Mouse (Mus musculus) testis, adult 2 months (tissue): ENCODE data around the gene Irgm2. TPM values are rescaled to one million over a fixed set of nuclear protein-coding genes. Genes with fewer than 3 reads are reported as not detected.
"Not testable (repeated sequence)": the region's sequence is repeated elsewhere in the genome, so short reads cannot be mapped to it uniquely, and the experiment has no call there.

Experiments used
- H3K27ac ChIP-seq: fragments of 200-500 bp; 2 replicates; pipeline ENCODE4 v1.5.1; 2012; ENCODE audit warnings: low read depth, low read length; ENCODE audit not compliant: control insufficient read depth, insufficient read depth
- H3K27me3 ChIP-seq: fragments of 200-500 bp; 2 replicates; pipeline ENCODE4 v1.6.1; 2012; ENCODE audit warnings: mild to moderate bottlenecking, low read length, moderate library complexity; ENCODE audit not compliant: control insufficient read depth, insufficient read depth
- H3K36me3 ChIP-seq: fragments of 200-500 bp; 2 replicates; pipeline ENCODE4 v1.6.1; 2012; ENCODE audit warnings: mild to moderate bottlenecking, low read length; ENCODE audit not compliant: control insufficient read depth, insufficient read depth
- H3K4me1 ChIP-seq: fragments of 200-500 bp; 2 replicates; pipeline ENCODE4 v1.6.1; 2012; ENCODE audit warnings: low read length; ENCODE audit not compliant: control insufficient read depth, insufficient read depth
- H3K4me3 ChIP-seq: fragments of 200-500 bp; 2 replicates; pipeline ENCODE4 v1.5.1; 2012; ENCODE audit warnings: low read depth, mild to moderate bottlenecking, low read length, moderate library complexity, mixed read lengths; ENCODE audit not compliant: control insufficient read depth
- CTCF ChIP-seq: fragments of 200-500 bp; IDR thresholded peaks from 2 replicates; pipeline ENCODE4 v1.5.1; 2012; ENCODE audit warnings: low read depth, mild to moderate bottlenecking, inconsistent platforms, low read length, moderate library complexity; ENCODE audit not compliant: control insufficient read depth, insufficient read depth, insufficient replicate concordance
- POLR2A ChIP-seq: fragments of 200-500 bp; IDR thresholded peaks from 2 replicates; pipeline ENCODE4 v1.6.1; 2012; ENCODE audit warnings: low read depth, mild to moderate bottlenecking, inconsistent platforms, low read length, moderate library complexity; ENCODE audit not compliant: control insufficient read depth
- polyA plus RNA-seq: library from polyadenylated mRNA; depleted of rRNA; stranded (reverse); fragments of >200 nt; gene quantifications from 2 replicates; pipeline ENCODE4 v1.2.3, GENCODE M21; 2012; rRNA removed

The Irgm2 gene
- 0.48 and 0.79 TPM in 2 replicates for polyA plus RNA-seq

DNA sequence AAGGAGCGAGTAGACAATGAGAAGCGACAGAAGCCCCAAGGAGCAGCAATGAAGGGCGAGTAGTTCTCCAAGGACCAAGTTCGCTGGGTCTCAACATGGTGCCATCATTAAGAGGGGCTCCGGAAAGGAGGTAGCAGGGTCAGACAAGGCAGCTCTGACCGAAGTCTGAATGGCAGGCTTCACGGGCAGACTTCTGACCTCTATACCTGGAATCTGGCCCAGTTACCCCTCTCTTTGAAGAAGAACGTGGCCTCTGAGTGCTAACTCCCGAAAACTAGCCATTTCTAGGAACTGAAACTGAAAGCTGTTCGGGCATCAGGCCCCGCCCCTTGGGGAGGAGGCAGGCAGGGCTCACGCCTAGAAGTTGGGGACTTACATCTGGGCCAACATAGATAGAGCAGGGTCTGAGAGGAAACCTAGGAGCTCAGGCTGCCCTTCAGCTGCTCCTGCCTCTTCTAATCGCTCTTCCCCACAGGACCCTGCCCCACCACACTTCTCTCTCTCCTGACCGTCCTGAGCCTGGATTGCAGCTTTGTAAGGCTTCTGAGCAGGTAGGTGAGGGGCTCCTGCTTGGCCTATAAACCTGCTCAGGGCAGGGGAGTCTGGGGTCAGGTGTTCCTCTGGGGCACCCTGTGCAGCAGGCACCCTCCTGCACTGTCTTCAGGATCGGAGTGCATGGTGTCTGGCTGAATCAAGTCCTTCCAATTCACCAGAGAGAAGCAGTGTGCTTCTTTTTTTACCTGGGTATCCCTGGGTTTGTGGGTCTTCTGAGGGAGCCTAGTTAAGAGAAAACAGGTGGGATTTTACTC, at the start of gene Irgm2, which contains the start of gene Igtp:
TSS of gene Irgm2 (plus strand) at position 390 of the 809 bp plus-strand sequence.
TSS of gene Igtp (plus strand) at position 328 of the 809 bp plus-strand sequence.
- not testable (repeated sequence) for H3K27me3 ChIP-seq, H3K36me3 ChIP-seq, H3K4me1 ChIP-seq
- Histone ChIP-seq H3K4me3 (peak within 1 kb of the TSS; percentile 88), H3K27ac (peak within 1 kb of the TSS; percentile 47; the same call in 1 of the 2 replicates)

DNA sequence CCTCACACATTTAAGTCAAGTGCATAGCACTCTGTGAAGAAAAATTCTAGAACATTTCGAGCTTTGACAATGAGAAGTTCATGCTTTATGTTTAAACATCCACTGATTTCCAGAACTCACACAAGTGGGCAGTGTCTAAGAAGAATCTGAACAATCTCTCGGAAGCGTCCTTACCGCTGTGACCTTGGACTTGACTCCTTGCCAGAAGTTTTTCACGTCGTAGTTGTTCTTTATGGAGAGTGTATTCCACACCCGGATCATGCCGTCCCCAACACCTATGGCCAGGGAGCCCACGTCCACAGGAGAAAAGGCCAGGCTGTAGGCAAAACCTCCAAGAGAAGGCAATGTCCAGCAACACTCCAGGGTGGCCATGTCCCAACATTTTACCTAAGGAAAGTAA, 44.0 kb upstream of the Irgm2 start:
- no peaks in the 10 kb centered on the region for H3K27me3 ChIP-seq
- H3K27ac ChIP-seq = no peak overlapping the region
- no peak overlapping the region for H3K4me3 ChIP-seq
- H3K4me1 ChIP-seq = no peaks in the 10 kb centered on the region
- H3K36me3 ChIP-seq = no peaks in the 10 kb centered on the region; the same call in none of the 2 replicates
- TF ChIP-seq POLR2A (no peak), CTCF (no peak)

DNA sequence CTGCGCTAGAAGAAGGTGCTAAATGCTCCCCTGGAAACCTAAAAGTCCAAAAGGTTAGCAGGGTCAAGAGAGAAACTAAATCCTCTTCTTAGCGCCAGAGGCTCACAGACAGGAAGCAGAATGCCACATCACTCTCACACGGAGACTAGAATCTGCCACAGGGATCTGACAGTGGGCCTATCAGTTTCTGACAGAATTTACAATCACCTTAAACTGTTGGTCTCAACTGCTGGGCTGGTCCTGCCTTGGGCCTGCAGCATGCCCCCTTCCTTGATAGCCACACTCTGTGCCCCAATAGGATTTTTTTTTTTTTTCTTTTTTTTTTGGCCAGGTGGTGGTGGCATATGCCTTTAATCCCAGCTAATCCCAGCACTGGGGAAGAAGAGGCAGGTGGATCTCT, 42.5 kb upstream of the Irgm2 start:
- H3K27me3 ChIP-seq = no peaks in the 10 kb centered on the region
- H3K36me3 ChIP-seq = no peaks in the 10 kb centered on the region; the same call in none of the 2 replicates
- H3K4me1 ChIP-seq = no peaks in the 10 kb centered on the region
- TF ChIP-seq CTCF = no peak
- no peak for TF ChIP-seq POLR2A
- no peak overlapping the region for H3K4me3 ChIP-seq
- no peak overlapping the region for H3K27ac ChIP-seq

DNA sequence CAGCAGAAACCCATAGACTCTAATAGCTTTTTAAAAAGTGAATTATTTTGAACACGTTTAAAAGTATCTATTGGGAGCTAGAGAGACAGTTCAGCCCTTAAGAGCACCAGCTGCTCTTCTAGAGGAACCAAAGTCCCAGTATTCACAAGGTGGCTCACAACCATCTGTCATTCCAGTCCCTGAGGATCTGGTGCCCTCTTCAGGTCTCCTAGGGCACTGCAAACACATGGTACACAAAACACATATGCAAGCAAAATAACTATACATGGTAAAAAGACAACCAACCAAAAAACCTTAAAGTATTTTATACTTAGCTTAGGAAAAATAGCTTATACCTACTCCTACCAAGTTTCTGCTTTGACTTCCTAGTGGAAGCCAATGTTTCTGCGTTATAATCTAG, 34.3 kb upstream of the Irgm2 start:
- no peak for TF ChIP-seq POLR2A
- no peak for TF ChIP-seq CTCF
- Histone ChIP-seq H3K4me1 (peaks cover 3% of the 10 kb centered on the region; the same call in 1 of the 2 replicates), H3K27ac (no peak overlapping the region), H3K27me3 (no peaks in the 10 kb centered on the region), H3K36me3 (no peaks in the 10 kb centered on the region; the same call in 1 of the 2 replicates), H3K4me3 (no peak overlapping the region)

DNA sequence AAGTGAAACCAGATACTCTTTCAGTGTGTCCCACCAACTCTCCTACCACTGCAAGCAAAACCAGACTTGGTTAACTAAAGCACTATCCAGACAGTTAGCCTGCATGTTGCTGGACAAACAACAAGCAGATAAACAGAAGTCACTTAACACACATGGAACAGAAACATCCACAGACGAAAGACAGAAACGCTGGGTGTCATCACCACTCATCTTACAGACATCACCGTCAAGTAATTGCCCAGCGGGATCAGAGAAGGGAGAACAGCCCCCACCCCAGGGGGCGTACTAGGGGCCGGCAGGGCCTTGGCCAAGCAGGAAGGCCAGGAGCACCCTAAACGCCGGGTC, 31.6 kb upstream of the Irgm2 start:
- H3K4me3 ChIP-seq = peak overlapping the region; percentile 91
- no peaks in the 10 kb centered on the region for H3K27me3 ChIP-seq
- H3K27ac ChIP-seq = peak overlapping the region; percentile 62
- peaks cover 3% of the 10 kb centered on the region; the same call in 1 of the 2 replicates for H3K4me1 ChIP-seq
- TF ChIP-seq CTCF (no peak), POLR2A (no peak)
- H3K36me3 ChIP-seq = no peaks in the 10 kb centered on the region; the same call in none of the 2 replicates

DNA sequence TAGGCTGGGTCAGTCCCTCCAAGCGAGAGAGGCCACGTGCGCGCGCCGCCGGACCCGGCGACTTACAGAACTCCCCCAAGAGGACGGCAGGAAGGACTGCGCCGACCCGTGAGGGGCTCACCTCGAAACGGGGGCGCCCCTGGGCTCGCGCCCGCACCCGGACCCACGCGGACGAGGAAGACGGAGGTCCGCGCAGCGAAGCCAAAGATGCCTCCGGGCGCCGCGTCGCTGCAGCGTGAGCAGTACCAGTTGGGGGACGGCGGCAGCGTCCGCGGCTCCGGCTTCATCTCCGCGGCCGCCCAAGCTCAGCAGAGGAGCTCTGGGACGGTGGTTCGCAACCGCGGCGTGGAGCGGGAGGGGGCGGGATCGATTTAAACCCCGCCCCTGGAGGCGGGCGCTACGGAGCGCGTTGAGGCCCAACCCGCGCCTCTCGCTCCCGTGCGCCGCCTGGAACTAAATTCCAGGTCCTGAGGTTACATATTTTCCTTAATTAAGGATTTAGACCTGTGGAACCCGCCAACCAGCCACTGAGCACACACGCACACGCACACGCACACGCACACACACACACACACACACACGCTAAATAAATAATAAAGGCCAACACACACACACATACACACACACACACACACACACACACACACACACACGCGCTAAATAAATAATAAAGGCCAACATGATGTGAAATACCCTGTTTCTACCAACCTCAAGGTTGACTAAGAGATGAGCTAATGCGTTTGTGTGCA, 31.1 kb upstream of the Irgm2 start, which contains the start of gene Gemin5:
TSS of gene Gemin5 (minus strand) at position 373 of the 749 bp plus-strand sequence.
- Histone ChIP-seq H3K27ac (peak within 1 kb of the TSS; percentile 62), H3K36me3 (no peaks in the 10 kb centered on the region; the same call in none of the 2 replicates), H3K27me3 (no peaks in the 10 kb centered on the region), H3K4me1 (peaks cover 3% of the 10 kb centered on the region; the same call in 1 of the 2 replicates), H3K4me3 (peak within 1 kb of the TSS; percentile 91)
- TF ChIP-seq POLR2A (peak; percentile 81), CTCF (no peak)

DNA sequence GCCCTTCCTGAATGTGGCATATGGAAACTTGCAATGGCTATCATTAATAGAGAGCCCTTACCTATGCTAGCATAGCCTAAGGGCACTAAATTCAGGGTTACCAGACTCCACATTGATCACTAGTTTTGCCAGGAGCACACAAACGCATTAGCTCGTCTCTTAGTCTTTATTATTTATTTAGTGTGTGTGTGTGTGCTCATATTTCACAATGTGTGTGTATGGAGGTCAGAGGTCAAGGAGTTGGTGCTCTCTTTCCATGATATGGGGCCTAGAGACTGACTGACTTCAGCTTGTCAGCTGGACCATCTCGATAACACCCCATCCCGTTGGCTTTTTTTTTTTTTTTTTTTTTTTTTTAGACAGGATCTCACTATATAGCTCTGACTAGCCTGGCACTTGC, 29.8 kb upstream of the Irgm2 start:
- H3K36me3 ChIP-seq = peaks cover 2% of the 10 kb centered on the region
- no peaks in the 10 kb centered on the region for H3K27me3 ChIP-seq
- H3K27ac ChIP-seq = no peak overlapping the region
- H3K4me3 ChIP-seq = no peak overlapping the region; the same call in 1 of the 2 replicates
- H3K4me1 ChIP-seq = peaks cover 3% of the 10 kb centered on the region; the same call in 1 of the 2 replicates
- no peak for TF ChIP-seq CTCF
- TF ChIP-seq POLR2A = no peak
